Mouse (Mus musculus): ENCODE measurements around the gene Ppp1r12a. TPM values are rescaled to one million over a fixed set of nuclear protein-coding genes. Genes with fewer than 3 reads are reported as not detected.
A peak's percentile ranks its signal among the peaks of the same experiment; 100 is the strongest.

Ppp1r12a gene
- polyA plus RNA-seq, 1 experiment from 2014 or later, result 71.1 TPM

GRCm38 (mm10) chr10:108328983-108329382 is 167.0 kb downstream of the Ppp1r12a start:
- Histone ChIP-seq H3K4me1 (replicated peaks; ENCODE audit: control insufficient read depth, insufficient read depth) (no peaks in the 10 kb centered on the region), H3K9ac (ENCODE audit: low read length) (no peak overlapping the region), H3K27me3 (ENCODE audit: control insufficient read depth, insufficient read depth, low read length) (no peaks in the 10 kb centered on the region), H3K4me2 (replicated peaks; ENCODE audit: low read depth) (no peak overlapping the region), H3K9me3 (ENCODE audit: control insufficient read depth, low read length) (no peaks in the 10 kb centered on the region), H3K27ac (replicated peaks) (no peak overlapping the region), H3K36me3 (ENCODE audit: control insufficient read depth, insufficient read depth, low read length) (no peaks in the 10 kb centered on the region), H3K4me3 (ENCODE audit: low read depth, low read length) (no peak overlapping the region)
- no peak for ATAC-seq (ENCODE audit: low FRiP score, low TSS enrichment)
- TF ChIP-seq CTCF (IDR thresholded peaks at IDR 0.05; ENCODE audit: low read depth) (no peak), EP300 (optimal IDR thresholded peaks at IDR 0.05) (no peak)
- 75% methylated on average over 12 of the region's 12 CpGs for WGBS
- no peak for DNase-seq (ENCODE audit: low spot score)

GRCm38 (mm10) chr10:108329771-108330170 is 167.8 kb downstream of the Ppp1r12a start:
- Histone ChIP-seq H3K4me3 (ENCODE audit: low read depth, low read length) (no peak overlapping the region), H3K27me3 (ENCODE audit: control insufficient read depth, insufficient read depth, low read length) (no peaks in the 10 kb centered on the region), H3K36me3 (ENCODE audit: control insufficient read depth, insufficient read depth, low read length) (no peaks in the 10 kb centered on the region), H3K9ac (ENCODE audit: low read length) (no peak overlapping the region), H3K27ac (replicated peaks) (no peak overlapping the region), H3K4me1 (replicated peaks; ENCODE audit: control insufficient read depth, insufficient read depth) (no peaks in the 10 kb centered on the region), H3K9me3 (ENCODE audit: control insufficient read depth, low read length) (no peaks in the 10 kb centered on the region), H3K4me2 (replicated peaks; ENCODE audit: low read depth) (no peak overlapping the region)
- ATAC-seq (ENCODE audit: low FRiP score, low TSS enrichment) (peak; percentile 62), DNase-seq (ENCODE audit: low spot score) (peak; percentile 73)
- TF ChIP-seq CTCF (IDR thresholded peaks at IDR 0.05; ENCODE audit: low read depth) (no peak), EP300 (optimal IDR thresholded peaks at IDR 0.05) (no peak)
- WGBS, result 35% methylated on average over 5 of the region's 5 CpGs

- peak overlapping the region; percentile 97 for H3K27ac ChIP-seq (replicated peaks)
- H3K27me3 ChIP-seq (ENCODE audit: control insufficient read depth, insufficient read depth, low read length), result no peaks in the 10 kb centered on the region
- H3K36me3 ChIP-seq (ENCODE audit: control insufficient read depth, insufficient read depth, low read length), result no peaks in the 10 kb centered on the region
- no peaks in the 10 kb centered on the region for H3K4me1 ChIP-seq (replicated peaks; ENCODE audit: control insufficient read depth, insufficient read depth)
- TF ChIP-seq CTCF (IDR thresholded peaks at IDR 0.05; ENCODE audit: low read depth), result no peak
- TF ChIP-seq EP300 (optimal IDR thresholded peaks at IDR 0.05), result no peak
- 12% methylated on average over 10 of the region's 10 CpGs for WGBS
- DNase-seq (ENCODE audit: low spot score), result peak; percentile 62
- peak overlapping the region; percentile 89 for H3K9ac ChIP-seq (ENCODE audit: low read length)
- peak; percentile 61 for ATAC-seq (ENCODE audit: low FRiP score, low TSS enrichment)
- H3K4me2 ChIP-seq (replicated peaks; ENCODE audit: low read depth), result peak overlapping the region; percentile 77
- H3K9me3 ChIP-seq (ENCODE audit: control insufficient read depth, low read length), result no peaks in the 10 kb centered on the region
- peak overlapping the region; percentile 95 for H3K4me3 ChIP-seq (ENCODE audit: low read depth, low read length)
Observed at GRCm38 (mm10) chr10:108330964-108331363, 169.0 kb downstream of the Ppp1r12a start.

GRCm38 (mm10) chr10:108331784-108332561 is 170.0 kb downstream of the Ppp1r12a start, which contains the start of gene Pawr:
Gene Pawr (plus strand): TSS chr10:108332121.
- TF ChIP-seq EP300 (optimal IDR thresholded peaks at IDR 0.05) (no peak), CTCF (IDR thresholded peaks at IDR 0.05; ENCODE audit: low read depth) (peak; percentile 2; the same call in 1 of the 2 replicates)
- Histone ChIP-seq H3K4me1 (replicated peaks; ENCODE audit: control insufficient read depth, insufficient read depth) (no peaks in the 10 kb centered on the region), H3K9ac (ENCODE audit: low read length) (peak within 1 kb of the TSS; percentile 89), H3K4me3 (ENCODE audit: low read depth, low read length) (peak within 1 kb of the TSS; percentile 95), H3K27me3 (ENCODE audit: control insufficient read depth, insufficient read depth, low read length) (no peaks in the 10 kb centered on the region), H3K36me3 (ENCODE audit: control insufficient read depth, insufficient read depth, low read length) (no peaks in the 10 kb centered on the region), H3K4me2 (replicated peaks; ENCODE audit: low read depth) (peak within 1 kb of the TSS; percentile 77), H3K9me3 (ENCODE audit: control insufficient read depth, low read length) (no peaks in the 10 kb centered on the region), H3K27ac (replicated peaks) (peak within 1 kb of the TSS; percentile 97)
- WGBS, result under 1% methylated on average over 58 of the region's 85 CpGs
- peak; percentile 93 for ATAC-seq (ENCODE audit: low FRiP score, low TSS enrichment)
- DNase-seq (ENCODE audit: low spot score), result peak; percentile 97

GRCm38 (mm10) chr10:108332571-108333541 is 170.9 kb downstream of the Ppp1r12a start:
- DNase-seq (ENCODE audit: low spot score), result peak; percentile 79
- ATAC-seq (ENCODE audit: low FRiP score, low TSS enrichment), result peak; percentile 48
- Histone ChIP-seq H3K9me3 (ENCODE audit: control insufficient read depth, low read length) (no peaks in the 10 kb centered on the region), H3K4me2 (replicated peaks; ENCODE audit: low read depth) (peak overlapping the region; percentile 77), H3K27ac (replicated peaks) (peak overlapping the region; percentile 97), H3K36me3 (ENCODE audit: control insufficient read depth, insufficient read depth, low read length) (no peaks in the 10 kb centered on the region), H3K4me3 (ENCODE audit: low read depth, low read length) (peak overlapping the region; percentile 95), H3K27me3 (ENCODE audit: control insufficient read depth, insufficient read depth, low read length) (no peaks in the 10 kb centered on the region), H3K4me1 (replicated peaks; ENCODE audit: control insufficient read depth, insufficient read depth) (no peaks in the 10 kb centered on the region), H3K9ac (ENCODE audit: low read length) (peak overlapping the region; percentile 89)
- WGBS, result under 1% methylated on average over 98 of the region's 129 CpGs
- TF ChIP-seq CTCF (IDR thresholded peaks at IDR 0.05; ENCODE audit: low read depth), result peak; percentile 66
- TF ChIP-seq EP300 (optimal IDR thresholded peaks at IDR 0.05), result no peak
